Mouse (Mus musculus): Measurements from ENCODE around the gene Rasgef1b. TPM values are rescaled to one million over a fixed set of nuclear protein-coding genes. Genes with fewer than 3 reads are reported as not detected.
A peak's percentile ranks its signal among the peaks of the same experiment; 100 is the strongest.

Rasgef1b gene
- polyA plus RNA-seq, 1 experiment from 2014 or later: 83.7 TPM

- H3K27ac ChIP-seq (ENCODE audit: low read depth, low read length): no peak overlapping the region
- no peaks in the 10 kb centered on the region for H3K36me3 ChIP-seq (ENCODE audit: control insufficient read depth, insufficient read depth, low read length)
- H3K4me1 ChIP-seq (ENCODE audit: control insufficient read depth, insufficient read depth, low read length): peaks cover 18% of the 10 kb centered on the region
- WGBS: 66% methylated on average over 10 of the region's 10 CpGs
- no peak overlapping the region for H3K4me2 ChIP-seq (ENCODE audit: low read depth, low read length)
- H3K27me3 ChIP-seq (ENCODE audit: control insufficient read depth, insufficient read depth, low read length): no peaks in the 10 kb centered on the region
- ATAC-seq (ENCODE audit: low read depth): no peak
- H3K9me3 ChIP-seq (ENCODE audit: control insufficient read depth, low read length): no peaks in the 10 kb centered on the region
- H3K4me3 ChIP-seq (ENCODE audit: low read depth, low read length): no peak overlapping the region
- H3K9ac ChIP-seq (replicated peaks; ENCODE audit: low read depth, low read length): no peak overlapping the region
Observed at GRCm38 (mm10) chr5:99602244-99603023, 126.4 kb downstream of the Rasgef1b start.

DNA sequence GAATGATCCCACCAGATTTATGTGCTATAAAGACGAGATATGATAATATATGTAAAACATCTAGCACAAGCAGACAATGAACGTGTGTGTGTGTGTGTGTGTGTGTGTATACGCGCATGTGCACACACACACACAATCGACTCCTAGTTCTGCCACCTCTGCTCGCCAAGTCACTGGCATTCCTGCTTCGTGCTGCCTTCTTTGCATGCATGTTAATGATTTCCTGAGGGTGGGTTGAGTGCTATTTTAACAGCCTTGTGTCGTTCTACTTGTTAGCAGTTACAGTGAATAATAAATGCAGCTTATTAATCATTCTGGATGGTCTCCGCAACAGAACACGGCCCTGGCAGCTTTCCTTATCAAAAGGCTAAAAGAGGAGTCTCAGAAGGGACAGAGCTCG, 129.5 kb downstream of the Rasgef1b start:
- H3K4me3 ChIP-seq (ENCODE audit: low read depth, low read length): no peak overlapping the region
- H3K4me1 ChIP-seq (ENCODE audit: control insufficient read depth, insufficient read depth, low read length): peaks cover 7% of the 10 kb centered on the region; the same call in 1 of the 2 replicates
- WGBS: 36% methylated on average over 11 of the region's 11 CpGs
- H3K9me3 ChIP-seq (ENCODE audit: control insufficient read depth, low read length): no peaks in the 10 kb centered on the region
- no peak overlapping the region for H3K9ac ChIP-seq (replicated peaks; ENCODE audit: low read depth, low read length)
- no peak overlapping the region for H3K27ac ChIP-seq (ENCODE audit: low read depth, low read length)
- no peaks in the 10 kb centered on the region for H3K27me3 ChIP-seq (ENCODE audit: control insufficient read depth, insufficient read depth, low read length)
- no peak for ATAC-seq (ENCODE audit: low read depth)
- no peaks in the 10 kb centered on the region for H3K36me3 ChIP-seq (ENCODE audit: control insufficient read depth, insufficient read depth, low read length)
- H3K4me2 ChIP-seq (ENCODE audit: low read depth, low read length): no peak overlapping the region

DNA sequence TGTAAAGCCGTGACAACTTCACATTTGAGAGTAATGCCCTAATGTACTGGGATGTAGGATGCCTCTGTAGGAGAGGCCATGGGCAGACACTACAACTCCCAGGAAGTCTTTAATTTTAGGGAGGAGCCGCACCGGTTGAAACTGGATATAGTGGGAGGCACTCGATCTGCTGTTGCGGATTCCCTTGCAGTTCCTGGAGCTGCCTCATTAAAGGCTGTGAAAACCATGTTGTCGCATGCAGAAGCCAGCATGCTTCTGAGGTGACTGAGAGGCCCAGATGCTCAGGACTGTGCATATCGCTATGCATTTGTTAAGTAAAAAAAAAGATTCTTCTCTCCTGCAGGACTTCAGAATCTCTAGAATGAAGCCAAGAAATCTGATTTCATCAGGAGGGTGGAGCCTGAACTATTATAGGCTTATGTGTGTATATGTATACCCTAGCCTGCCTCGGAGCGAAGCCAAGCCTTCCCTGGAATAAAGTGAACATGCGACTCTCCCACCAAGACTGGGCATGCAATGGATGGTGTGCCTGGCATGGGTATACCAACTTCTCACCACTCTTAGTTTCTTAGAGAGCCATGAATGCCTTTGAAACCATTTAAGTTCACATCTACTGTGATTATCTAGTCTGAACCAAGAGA, 130.3 kb downstream of the Rasgef1b start:
- 0 out of 2 replicates have a peak, but pooled peaks have one; percentile 55 for ATAC-seq (ENCODE audit: low read depth)

DNA sequence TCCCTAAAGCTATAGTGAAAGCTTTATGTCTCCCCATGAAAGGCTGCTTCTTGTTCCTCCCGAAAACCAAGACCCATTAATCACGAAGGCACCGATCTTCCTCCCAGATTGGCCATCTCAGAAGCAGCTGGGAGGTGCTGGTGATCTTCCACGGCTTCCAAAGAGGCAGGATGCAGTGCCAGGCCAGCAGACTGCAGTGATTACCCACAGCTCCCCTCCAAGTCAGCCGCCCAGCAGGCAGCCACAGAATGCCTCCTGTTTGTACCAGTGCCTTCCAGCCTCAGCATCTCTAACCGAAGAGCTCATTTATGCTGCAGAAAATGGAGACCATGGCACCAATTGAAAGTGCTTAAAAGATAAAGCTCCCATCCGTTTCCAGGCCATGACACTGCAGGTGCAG, 131.2 kb downstream of the Rasgef1b start:
- 0 out of 2 replicates have a peak overlapping the region, but pooled peaks have one; percentile 0 for H3K9ac ChIP-seq (replicated peaks; ENCODE audit: low read depth, low read length)
- 20% methylated on average over 7 of the region's 7 CpGs for WGBS
- no peak overlapping the region for H3K4me3 ChIP-seq (ENCODE audit: low read depth, low read length)
- H3K36me3 ChIP-seq (ENCODE audit: control insufficient read depth, insufficient read depth, low read length): no peaks in the 10 kb centered on the region
- H3K27me3 ChIP-seq (ENCODE audit: control insufficient read depth, insufficient read depth, low read length): no peaks in the 10 kb centered on the region
- H3K4me1 ChIP-seq (ENCODE audit: control insufficient read depth, insufficient read depth, low read length): peaks cover 7% of the 10 kb centered on the region; the same call in 1 of the 2 replicates
- H3K27ac ChIP-seq (ENCODE audit: low read depth, low read length): peak overlapping the region; percentile 55; the same call in 1 of the 2 replicates
- peak; percentile 78; the same call in 1 of the 2 replicates for ATAC-seq (ENCODE audit: low read depth)
- no peak overlapping the region; the same call in 1 of the 2 replicates for H3K4me2 ChIP-seq (ENCODE audit: low read depth, low read length)
- no peaks in the 10 kb centered on the region for H3K9me3 ChIP-seq (ENCODE audit: control insufficient read depth, low read length)

More for the DNA sequence above, 130.3 kb downstream of the Rasgef1b start:
- Histone ChIP-seq H3K4me1 (ENCODE audit: control insufficient read depth, insufficient read depth, low read length) (peaks cover 7% of the 10 kb centered on the region; the same call in 1 of the 2 replicates), H3K27me3 (ENCODE audit: control insufficient read depth, insufficient read depth, low read length) (no peaks in the 10 kb centered on the region), H3K9me3 (ENCODE audit: control insufficient read depth, low read length) (no peaks in the 10 kb centered on the region), H3K36me3 (ENCODE audit: control insufficient read depth, insufficient read depth, low read length) (no peaks in the 10 kb centered on the region), H3K27ac (ENCODE audit: low read depth, low read length) (no peak overlapping the region), H3K4me2 (ENCODE audit: low read depth, low read length) (no peak overlapping the region), H3K4me3 (ENCODE audit: low read depth, low read length) (no peak overlapping the region), H3K9ac (replicated peaks; ENCODE audit: low read depth, low read length) (no peak overlapping the region)
- 54% methylated on average over 10 of the region's 10 CpGs for WGBS

DNA sequence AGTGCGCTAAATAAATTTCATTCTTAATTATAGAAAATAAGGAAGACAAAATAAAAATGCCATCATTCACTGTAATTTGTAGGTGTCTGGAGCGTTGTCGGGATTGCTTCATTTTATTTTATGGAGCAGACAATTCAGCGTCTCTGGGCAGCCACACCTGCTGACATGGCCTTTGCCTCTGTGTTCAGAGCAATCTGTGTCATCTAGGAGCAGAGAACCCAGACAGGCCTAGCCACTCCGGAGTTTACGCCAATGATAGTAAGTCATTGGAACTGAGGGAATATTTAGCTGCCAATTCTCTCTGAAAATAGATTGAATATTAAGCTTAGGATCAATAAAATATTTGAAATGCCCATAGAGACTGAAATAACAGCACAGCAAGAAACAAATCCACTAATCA, 137.5 kb downstream of the Rasgef1b start:
- Histone ChIP-seq H3K4me3 (ENCODE audit: low read depth, low read length) (no peak overlapping the region), H3K27me3 (ENCODE audit: control insufficient read depth, insufficient read depth, low read length) (no peaks in the 10 kb centered on the region), H3K36me3 (ENCODE audit: control insufficient read depth, insufficient read depth, low read length) (no peaks in the 10 kb centered on the region), H3K27ac (ENCODE audit: low read depth, low read length) (no peak overlapping the region), H3K4me2 (ENCODE audit: low read depth, low read length) (no peak overlapping the region), H3K4me1 (ENCODE audit: control insufficient read depth, insufficient read depth, low read length) (peaks cover 5% of the 10 kb centered on the region; the same call in 1 of the 2 replicates), H3K9me3 (ENCODE audit: control insufficient read depth, low read length) (no peaks in the 10 kb centered on the region), H3K9ac (replicated peaks; ENCODE audit: low read depth, low read length) (no peak overlapping the region)
- WGBS: 18% methylated on average over 6 of the region's 6 CpGs
- ATAC-seq (ENCODE audit: low read depth): 0 out of 2 replicates have a peak, but pooled peaks have one; percentile 21

GRCm38 (mm10) chr5:99590539-99590938, 138.3 kb downstream of the Rasgef1b start:
- no peak overlapping the region for H3K4me2 ChIP-seq (ENCODE audit: low read depth, low read length)
- H3K27me3 ChIP-seq (ENCODE audit: control insufficient read depth, insufficient read depth, low read length): no peaks in the 10 kb centered on the region
- H3K36me3 ChIP-seq (ENCODE audit: control insufficient read depth, insufficient read depth, low read length): no peaks in the 10 kb centered on the region
- H3K27ac ChIP-seq (ENCODE audit: low read depth, low read length): no peak overlapping the region
- H3K9me3 ChIP-seq (ENCODE audit: control insufficient read depth, low read length): no peaks in the 10 kb centered on the region
- no peak overlapping the region for H3K4me3 ChIP-seq (ENCODE audit: low read depth, low read length)
- 73% methylated on average over 4 of the region's 4 CpGs for WGBS
- H3K9ac ChIP-seq (replicated peaks; ENCODE audit: low read depth, low read length): no peak overlapping the region
- no peak for ATAC-seq (ENCODE audit: low read depth)
- H3K4me1 ChIP-seq (ENCODE audit: control insufficient read depth, insufficient read depth, low read length): peaks cover 5% of the 10 kb centered on the region; the same call in 1 of the 2 replicates

- no peaks in the 10 kb centered on the region for H3K9me3 ChIP-seq (ENCODE audit: control insufficient read depth, low read length)
- no peak for ATAC-seq (ENCODE audit: low read depth)
- H3K4me1 ChIP-seq (ENCODE audit: control insufficient read depth, insufficient read depth, low read length): peaks cover 5% of the 10 kb centered on the region; the same call in 1 of the 2 replicates
- 94% methylated on average over 5 of the region's 5 CpGs for WGBS
- H3K9ac ChIP-seq (replicated peaks; ENCODE audit: low read depth, low read length): no peak overlapping the region
- H3K27me3 ChIP-seq (ENCODE audit: control insufficient read depth, insufficient read depth, low read length): no peaks in the 10 kb centered on the region
- H3K4me3 ChIP-seq (ENCODE audit: low read depth, low read length): no peak overlapping the region
- H3K36me3 ChIP-seq (ENCODE audit: control insufficient read depth, insufficient read depth, low read length): no peaks in the 10 kb centered on the region
- H3K27ac ChIP-seq (ENCODE audit: low read depth, low read length): no peak overlapping the region
- H3K4me2 ChIP-seq (ENCODE audit: low read depth, low read length): no peak overlapping the region
Observed at GRCm38 (mm10) chr5:99587994-99588393, 140.9 kb downstream of the Rasgef1b start.

DNA sequence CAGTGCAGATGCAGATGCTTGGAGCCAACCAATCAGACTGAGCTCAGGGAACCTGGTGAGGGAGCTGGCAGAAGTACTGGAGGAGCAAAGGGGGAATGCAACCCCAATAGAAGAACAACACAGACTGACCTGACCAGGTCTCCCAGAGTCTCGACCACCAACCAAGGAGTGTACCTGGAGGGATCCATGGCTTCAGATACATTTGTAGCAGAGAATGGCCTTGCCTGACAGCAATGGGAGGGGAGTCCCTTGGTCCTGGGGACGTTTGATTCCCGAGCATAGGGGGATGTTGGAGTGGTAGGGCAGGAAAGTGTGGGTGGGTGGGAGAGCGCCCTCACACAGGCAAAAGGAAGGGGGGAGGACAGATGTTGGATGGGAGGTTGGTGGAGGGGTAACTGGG, 141.3 kb downstream of the Rasgef1b start:
- peaks cover 5% of the 10 kb centered on the region; the same call in 1 of the 2 replicates for H3K4me1 ChIP-seq (ENCODE audit: control insufficient read depth, insufficient read depth, low read length)
- H3K27me3 ChIP-seq (ENCODE audit: control insufficient read depth, insufficient read depth, low read length): no peaks in the 10 kb centered on the region
- WGBS: 82% methylated on average over 4 of the region's 4 CpGs
- H3K36me3 ChIP-seq (ENCODE audit: control insufficient read depth, insufficient read depth, low read length): no peaks in the 10 kb centered on the region
- H3K9me3 ChIP-seq (ENCODE audit: control insufficient read depth, low read length): no peaks in the 10 kb centered on the region
- no peak for ATAC-seq (ENCODE audit: low read depth)
- no peak overlapping the region for H3K4me3 ChIP-seq (ENCODE audit: low read depth, low read length)
- no peak overlapping the region for H3K4me2 ChIP-seq (ENCODE audit: low read depth, low read length)
- no peak overlapping the region for H3K9ac ChIP-seq (replicated peaks; ENCODE audit: low read depth, low read length)
- no peak overlapping the region for H3K27ac ChIP-seq (ENCODE audit: low read depth, low read length)

GRCm38 (mm10) chr5:99586287-99586686, 142.6 kb downstream of the Rasgef1b start:
- no peak for ATAC-seq (ENCODE audit: low read depth)
- Histone ChIP-seq H3K4me1 (ENCODE audit: control insufficient read depth, insufficient read depth, low read length) (no peaks in the 10 kb centered on the region), H3K27ac (ENCODE audit: low read depth, low read length) (no peak overlapping the region), H3K9ac (replicated peaks; ENCODE audit: low read depth, low read length) (no peak overlapping the region), H3K36me3 (ENCODE audit: control insufficient read depth, insufficient read depth, low read length) (no peaks in the 10 kb centered on the region), H3K4me2 (ENCODE audit: low read depth, low read length) (no peak overlapping the region), H3K9me3 (ENCODE audit: control insufficient read depth, low read length) (no peaks in the 10 kb centered on the region), H3K27me3 (ENCODE audit: control insufficient read depth, insufficient read depth, low read length) (no peaks in the 10 kb centered on the region), H3K4me3 (ENCODE audit: low read depth, low read length) (no peak overlapping the region)
- WGBS: 78% methylated on average over 6 of the region's 6 CpGs

Data from neural tube, embryonic 14.5 days (tissue).